Mouse (Mus musculus): ENCODE measurements around the gene Ubash3a. TPM values are rescaled to one million over a fixed set of nuclear protein-coding genes. Genes with fewer than 3 reads are reported as not detected.

Gene Ubash3a
- polyA plus RNA-seq, 2 experiments = 8.4 to 11.8 TPM

GRCm38 (mm10) chr17:31258310-31258865 lies 50.7 kb downstream of the Ubash3a start:
- Histone ChIP-seq H3K9me3 (ENCODE audit: control insufficient read depth, low read length) (no peaks in the 10 kb centered on the region), H3K27ac (no peak overlapping the region), H3K4me2 (ENCODE audit: low read depth) (no peak overlapping the region), H3K4me1 (replicated peaks; ENCODE audit: control insufficient read depth in 2 of 2, insufficient read depth in 2 of 2, low read length in 1 of 2) (peaks cover 0 to 3% of the 10 kb centered on the region in 2 experiments; a peak in 1 of 4 replicates), H3K36me3 (replicated peaks; ENCODE audit: control insufficient read depth, insufficient read depth, low read depth) (no peaks in the 10 kb centered on the region), H3K9ac (replicated peaks) (no peak overlapping the region), H3K4me3 (ENCODE audit: insufficient read depth in 1 of 2, low read depth in 2 of 2, low read length in 2 of 2) (no peak overlapping the region), H3K27me3 (ENCODE audit: control insufficient read depth, insufficient read depth, low read length) (no peaks in the 10 kb centered on the region)
- ATAC-seq (ENCODE audit: insufficient read depth) (no peak), DNase-seq (ENCODE audit: low read depth in 3 of 3, low spot score in 3 of 3) (no peak)
- TF ChIP-seq EP300 (IDR thresholded peaks at IDR 0.05; ENCODE audit: low read depth) (no peak), CTCF (IDR thresholded peaks at IDR 0.05; ENCODE audit: low read depth) (no peak)
- WGBS (ENCODE audit: insufficient replicate concordance) = 69% methylated on average over 9 of the region's 9 CpGs

- Histone ChIP-seq H3K27me3 (ENCODE audit: control insufficient read depth, insufficient read depth, low read length) (no peaks in the 10 kb centered on the region), H3K9me3 (ENCODE audit: control insufficient read depth, low read length) (no peaks in the 10 kb centered on the region), H3K36me3 (replicated peaks; ENCODE audit: control insufficient read depth, insufficient read depth, low read depth) (no peaks in the 10 kb centered on the region), H3K4me1 (replicated peaks; ENCODE audit: control insufficient read depth in 2 of 2, insufficient read depth in 2 of 2, low read length in 1 of 2) (peaks cover 0 to 3% of the 10 kb centered on the region in 2 experiments; a peak in 1 of 4 replicates), H3K4me2 (ENCODE audit: low read depth) (no peak overlapping the region), H3K9ac (replicated peaks) (no peak overlapping the region), H3K27ac (no peak overlapping the region), H3K4me3 (ENCODE audit: insufficient read depth in 1 of 2, low read depth in 2 of 2, low read length in 2 of 2) (no peak overlapping the region)
- TF ChIP-seq CTCF (IDR thresholded peaks at IDR 0.05; ENCODE audit: low read depth) = no peak
- no peak for TF ChIP-seq EP300 (IDR thresholded peaks at IDR 0.05; ENCODE audit: low read depth)
- no peak for ATAC-seq (ENCODE audit: insufficient read depth)
- DNase-seq (ENCODE audit: low read depth in 3 of 3, low spot score in 3 of 3) = no peak
- WGBS (ENCODE audit: insufficient replicate concordance) = 69% methylated on average over 4 of the region's 4 CpGs
These were observed 51.5 kb downstream of the Ubash3a start for GRCm38 (mm10) chr17:31259145-31259544.

GRCm38 (mm10) chr17:31259825-31260224 lies 52.2 kb downstream of the Ubash3a start:
- ATAC-seq (ENCODE audit: insufficient read depth) = no peak
- Histone ChIP-seq H3K36me3 (replicated peaks; ENCODE audit: control insufficient read depth, insufficient read depth, low read depth) (no peaks in the 10 kb centered on the region), H3K9ac (replicated peaks) (no peak overlapping the region), H3K27me3 (ENCODE audit: control insufficient read depth, insufficient read depth, low read length) (no peaks in the 10 kb centered on the region), H3K4me3 (ENCODE audit: insufficient read depth in 1 of 2, low read depth in 2 of 2, low read length in 2 of 2) (no peak overlapping the region), H3K27ac (no peak overlapping the region), H3K9me3 (ENCODE audit: control insufficient read depth, low read length) (no peaks in the 10 kb centered on the region), H3K4me2 (ENCODE audit: low read depth) (no peak overlapping the region), H3K4me1 (replicated peaks; ENCODE audit: control insufficient read depth in 2 of 2, insufficient read depth in 2 of 2, low read length in 1 of 2) (peaks cover 0 to 3% of the 10 kb centered on the region in 2 experiments; a peak in 1 of 4 replicates)
- no peak for DNase-seq (ENCODE audit: low read depth in 3 of 3, low spot score in 3 of 3)
- TF ChIP-seq EP300 (IDR thresholded peaks at IDR 0.05; ENCODE audit: low read depth) = no peak
- TF ChIP-seq CTCF (IDR thresholded peaks at IDR 0.05; ENCODE audit: low read depth) = peak; percentile 43
- 61% methylated on average over 4 of the region's 4 CpGs for WGBS (ENCODE audit: insufficient replicate concordance)

- no peak for DNase-seq (ENCODE audit: low read depth in 3 of 3, low spot score in 3 of 3)
- whole genome bisulfite sequencing (ENCODE audit: insufficient replicate concordance) = 61% methylated on average over 7 of the region's 7 CpGs
These were observed 52.8 kb downstream of the Ubash3a start for GRCm38 (mm10) chr17:31260430-31260829.

GRCm38 (mm10) chr17:31261352-31261751 lies 53.7 kb downstream of the Ubash3a start:
- 64% methylated on average over 6 of the region's 6 CpGs for WGBS (ENCODE audit: insufficient replicate concordance)
- DNase-seq (ENCODE audit: low read depth in 3 of 3, low spot score in 3 of 3) = no peak
- no peak overlapping the region for H3K27ac ChIP-seq
- H3K4me3 ChIP-seq (ENCODE audit: insufficient read depth in 1 of 2, low read depth in 2 of 2, low read length in 2 of 2) = no peak overlapping the region
- no peak for TF ChIP-seq CTCF (IDR thresholded peaks at IDR 0.05; ENCODE audit: low read depth)
- no peak for TF ChIP-seq EP300 (IDR thresholded peaks at IDR 0.05; ENCODE audit: low read depth)
- no peak overlapping the region for H3K4me2 ChIP-seq (ENCODE audit: low read depth)
- no peaks in the 10 kb centered on the region for H3K9me3 ChIP-seq (ENCODE audit: control insufficient read depth, low read length)
- no peak for ATAC-seq (ENCODE audit: insufficient read depth)
- no peak overlapping the region for H3K9ac ChIP-seq (replicated peaks)
- H3K4me1 ChIP-seq (replicated peaks; ENCODE audit: control insufficient read depth in 2 of 2, insufficient read depth in 2 of 2, low read length in 1 of 2) = peaks cover 0 to 3% of the 10 kb centered on the region in 2 experiments; a peak in 1 of 4 replicates
- H3K36me3 ChIP-seq (replicated peaks; ENCODE audit: control insufficient read depth, insufficient read depth, low read depth) = no peaks in the 10 kb centered on the region
- H3K27me3 ChIP-seq (ENCODE audit: control insufficient read depth, insufficient read depth, low read length) = no peaks in the 10 kb centered on the region

More at GRCm38 (mm10) chr17:31260430-31260829, 52.8 kb downstream of the Ubash3a start:
- no peaks in the 10 kb centered on the region for H3K27me3 ChIP-seq (ENCODE audit: control insufficient read depth, insufficient read depth, low read length)
- H3K27ac ChIP-seq = no peak overlapping the region
- H3K4me2 ChIP-seq (ENCODE audit: low read depth) = no peak overlapping the region
- H3K4me3 ChIP-seq (ENCODE audit: insufficient read depth in 1 of 2, low read depth in 2 of 2, low read length in 2 of 2) = no peak overlapping the region
- H3K36me3 ChIP-seq (replicated peaks; ENCODE audit: control insufficient read depth, insufficient read depth, low read depth) = no peaks in the 10 kb centered on the region
- TF ChIP-seq CTCF (IDR thresholded peaks at IDR 0.05; ENCODE audit: low read depth) (no peak), EP300 (IDR thresholded peaks at IDR 0.05; ENCODE audit: low read depth) (no peak)
- no peak for ATAC-seq (ENCODE audit: insufficient read depth)
- H3K9ac ChIP-seq (replicated peaks) = no peak overlapping the region
- no peaks in the 10 kb centered on the region for H3K9me3 ChIP-seq (ENCODE audit: control insufficient read depth, low read length)
- peaks cover 0 to 3% of the 10 kb centered on the region in 2 experiments; a peak in 1 of 4 replicates for H3K4me1 ChIP-seq (replicated peaks; ENCODE audit: control insufficient read depth in 2 of 2, insufficient read depth in 2 of 2, low read length in 1 of 2)

Data from liver, embryonic 14.5 days (tissue).